Mouse (Mus musculus) embryonic fibroblast, embryonic 13.5 days (primary cell): Measurements from ENCODE around the gene Cdc42bpg.

Experiments used
- CTCF ChIP-seq: IDR thresholded peaks from 2 replicates; pipeline ENCODE4 v1.5.1; 2011; ENCODE audit warnings: mild to moderate bottlenecking, control low read depth, low read length, moderate library complexity, borderline replicate concordance; ENCODE audit not compliant: insufficient read depth
- POLR2A ChIP-seq: IDR thresholded peaks from 2 replicates; pipeline ENCODE4 v1.6.1; 2011; ENCODE audit warnings: low read depth, mild to moderate bottlenecking, control low read depth, low read length, moderate library complexity

DNA sequence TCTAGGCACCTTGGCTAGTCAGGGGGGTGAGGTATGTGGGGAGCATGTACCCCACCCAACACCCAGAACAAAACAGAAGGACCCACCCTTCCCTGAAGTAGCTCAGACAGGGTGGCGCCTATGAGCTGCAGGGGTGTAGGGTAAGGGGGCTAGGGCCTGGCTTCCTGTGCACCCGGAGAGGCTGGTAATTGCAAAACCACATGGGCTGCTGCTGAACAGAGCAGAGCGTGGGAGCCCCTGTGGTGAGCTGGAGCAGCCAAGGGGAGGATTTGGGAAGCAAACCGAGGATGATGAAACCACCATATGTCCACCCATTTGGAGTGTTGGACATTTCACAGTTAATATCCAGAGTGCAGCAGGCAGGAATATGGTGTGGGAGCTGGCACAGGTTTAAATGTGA is 3.7 kb upstream of the Cdc42bpg start:
- TF ChIP-seq CTCF: no peak
- no peak for TF ChIP-seq POLR2A
